Mouse (Mus musculus) stomach, postnatal 0 days (tissue): ENCODE measurements around the gene Ccdc194.

Experiments used
- CTCF ChIP-seq: IDR thresholded peaks from 2 replicates; pipeline ENCODE4 v1.5.1; 2016; ENCODE audit warnings: antibody characterized with exemption, low read depth, mild to moderate bottlenecking, moderate library complexity
- EP300 ChIP-seq: optimal IDR thresholded peaks from 2 replicates; pipeline ENCODE3; 2016; ENCODE audit warnings: antibody characterized with exemption

DNA sequence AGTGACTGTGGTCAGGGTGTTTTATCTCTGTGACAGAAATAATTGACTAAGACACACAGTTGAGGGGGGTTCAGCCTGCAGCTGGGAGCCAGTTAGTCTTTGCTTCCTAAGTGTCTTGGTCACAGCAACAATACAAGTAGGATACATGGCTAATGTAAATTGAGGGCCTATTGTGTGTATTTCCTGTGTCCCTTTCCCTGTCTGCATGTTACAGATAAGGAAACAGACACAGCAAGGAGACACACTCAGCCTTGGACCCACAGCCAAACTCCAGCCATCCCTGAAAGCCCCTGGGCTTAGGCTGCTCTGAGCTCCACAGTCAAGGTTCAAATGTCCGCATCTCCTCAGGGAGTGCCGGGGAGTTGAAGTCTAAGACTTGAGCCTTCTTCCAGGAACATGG, 29.1 kb upstream of the Ccdc194 start:
- no peak for TF ChIP-seq CTCF
- TF ChIP-seq EP300: no peak
